Mouse (Mus musculus): ENCODE measurements at regions not wholly inside any gene's neighbourhood (a gene's known extent, or its start where the extent isn't known, plus 50 kb on each side); places are given as distances from the start of the nearest gene placed in this dataset.

GRCm38 (mm10) chr14:76681581-76682377 is 125.1 kb upstream of the Serp2 start:
- no peak for TF ChIP-seq CTCF (IDR thresholded peaks at IDR 0.05; ENCODE audit: low read depth)
- TF ChIP-seq EP300 (optimal IDR thresholded peaks at IDR 0.05): peak; percentile 66

Data from stomach, postnatal 0 days (tissue).